Mouse (Mus musculus): ENCODE results near the gene Actl10.

Gene Actl10

DNA sequence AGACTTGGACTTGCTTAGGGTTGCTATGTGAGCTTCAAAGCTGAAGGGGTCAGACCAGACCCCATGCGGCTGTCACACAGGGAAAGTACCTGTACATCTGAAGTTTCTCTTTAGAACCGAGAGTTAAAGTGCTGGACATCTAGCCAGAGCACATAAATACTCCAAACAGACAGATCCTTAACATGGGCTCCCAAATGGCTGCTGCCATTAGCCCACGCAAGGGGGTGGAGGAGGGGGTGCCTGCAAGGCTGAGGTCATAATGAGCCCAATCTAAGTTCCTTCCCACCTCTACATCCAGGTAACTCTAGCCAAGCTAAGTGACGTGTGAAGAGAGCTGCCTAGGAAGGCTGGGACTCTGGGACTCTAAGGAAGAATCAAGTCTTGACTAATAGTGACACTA is at the start of gene Actl10:
Gene Actl10, plus strand, starts transcription at position 301 of the 400 bp plus-strand sequence.
- DNase-seq (ENCODE audit: low spot score in 2 of 2): no peak

DNA sequence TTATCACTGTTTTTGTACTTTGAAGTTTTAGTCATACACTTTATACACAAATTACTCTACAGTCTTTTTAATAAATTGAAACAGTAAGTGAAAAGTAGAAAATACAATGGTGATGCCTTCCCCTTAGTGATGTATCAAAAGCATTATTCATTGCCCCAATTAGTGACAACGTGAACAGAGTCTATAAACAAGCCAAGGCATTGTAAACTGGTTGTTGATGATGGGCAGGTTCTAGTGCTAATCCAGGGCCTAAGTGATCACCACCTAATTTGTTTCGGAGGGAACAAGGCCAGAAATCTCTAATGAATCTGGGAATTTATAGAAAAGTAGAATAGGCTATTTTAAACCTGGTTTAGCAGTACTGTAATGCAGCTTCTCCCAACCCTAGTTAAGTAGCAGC is 44.5 kb upstream of the Actl10 start:
- no peak for DNase-seq (ENCODE audit: low spot score in 2 of 2)

DNA sequence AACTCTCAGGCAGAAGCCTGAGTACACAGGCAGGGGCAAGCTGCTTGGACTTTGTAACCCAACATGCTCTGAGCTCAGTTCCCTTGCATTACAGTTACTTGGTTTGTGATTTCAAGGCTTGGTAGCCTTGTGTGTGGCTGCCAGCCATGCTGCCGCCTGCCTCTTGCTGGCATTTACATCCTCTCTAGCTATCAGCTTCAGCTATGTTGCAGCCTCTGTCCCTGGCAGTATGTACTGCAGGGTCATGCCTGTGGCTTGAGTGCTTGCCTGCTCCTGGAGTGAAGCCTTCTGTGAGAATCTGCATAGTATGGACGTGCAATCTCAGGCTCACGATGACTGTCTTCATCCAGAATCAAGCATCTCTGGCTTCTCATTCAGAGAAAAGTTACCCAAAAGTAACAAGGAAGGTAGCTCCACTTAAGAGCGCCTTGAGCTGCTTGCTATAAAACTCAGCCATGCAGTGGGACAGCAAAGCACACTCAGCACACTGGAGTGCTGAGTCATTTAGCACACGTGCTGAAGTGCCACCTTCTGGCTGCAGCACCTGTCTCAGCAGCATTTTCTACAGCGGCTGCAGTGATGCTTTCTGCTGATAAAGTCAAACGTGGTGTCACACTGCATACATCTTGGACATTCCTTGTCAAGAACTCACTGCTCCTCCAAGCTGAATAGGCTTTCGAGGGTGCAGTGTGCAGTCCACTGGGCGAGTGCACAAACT is 43.9 kb upstream of the Actl10 start:
- DNase-seq (ENCODE audit: low spot score in 2 of 2): no peak

DNA sequence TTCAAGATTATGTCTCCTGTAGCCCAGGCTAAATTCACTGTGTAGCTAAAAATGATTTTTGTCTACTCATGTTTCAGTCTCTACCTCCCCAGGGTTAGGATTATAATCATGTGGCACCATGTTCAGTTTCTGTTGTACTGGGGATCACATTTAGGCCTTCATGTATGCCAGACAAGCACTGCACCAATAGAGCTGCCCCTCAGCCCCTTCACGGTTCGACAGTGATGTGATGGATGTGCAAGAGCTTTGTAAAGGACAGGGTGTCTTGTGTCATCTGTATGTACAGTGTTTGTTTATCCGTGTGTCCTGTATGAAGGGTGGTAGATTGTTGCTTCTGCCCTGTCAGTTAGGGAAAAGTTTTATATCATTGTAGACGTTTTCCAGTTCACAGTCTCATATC is 43.1 kb upstream of the Actl10 start:
- no peak for DNase-seq (ENCODE audit: low spot score in 2 of 2)

DNA sequence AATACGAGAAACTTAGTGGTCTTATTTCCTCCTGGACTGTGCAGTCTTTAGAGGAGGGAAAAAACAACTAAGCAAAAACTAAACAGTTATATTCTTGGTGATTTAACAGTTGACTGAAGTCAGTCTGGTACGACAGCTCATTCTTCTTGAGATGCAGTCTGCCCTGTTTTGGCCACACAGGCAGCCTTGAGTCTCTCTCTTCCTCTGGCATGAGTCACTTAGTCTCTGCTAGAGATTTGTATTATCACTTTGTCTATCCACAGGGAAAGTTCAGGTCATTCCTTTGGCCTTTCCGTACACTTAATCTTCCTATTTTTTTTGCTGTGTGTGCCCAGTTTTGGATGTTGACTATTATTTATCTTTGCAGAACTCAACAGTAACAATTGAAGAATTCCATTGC is 41.4 kb upstream of the Actl10 start:
- DNase-seq (ENCODE audit: low spot score in 2 of 2): no peak

DNA sequence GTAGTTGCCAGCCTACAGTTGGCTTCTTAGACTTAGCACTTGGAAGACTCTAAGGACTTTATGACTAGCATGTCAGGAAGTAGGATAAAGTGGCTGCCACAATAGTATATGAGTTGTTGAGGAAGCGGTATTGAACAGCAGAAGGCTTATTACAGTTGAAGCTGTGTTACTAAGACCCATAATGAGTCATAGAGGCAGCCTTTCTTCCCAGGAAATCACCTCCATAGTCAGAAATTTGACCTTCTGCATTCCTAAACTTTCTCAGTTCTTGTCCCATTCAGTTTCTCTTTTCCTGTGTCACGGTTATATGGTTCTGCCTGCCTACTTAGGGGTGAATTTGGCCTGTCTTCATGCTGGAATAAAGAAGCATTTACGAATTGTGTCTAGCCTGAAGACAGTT is 34.6 kb upstream of the Actl10 start:
- no peak for DNase-seq (ENCODE audit: low spot score in 2 of 2)

DNA sequence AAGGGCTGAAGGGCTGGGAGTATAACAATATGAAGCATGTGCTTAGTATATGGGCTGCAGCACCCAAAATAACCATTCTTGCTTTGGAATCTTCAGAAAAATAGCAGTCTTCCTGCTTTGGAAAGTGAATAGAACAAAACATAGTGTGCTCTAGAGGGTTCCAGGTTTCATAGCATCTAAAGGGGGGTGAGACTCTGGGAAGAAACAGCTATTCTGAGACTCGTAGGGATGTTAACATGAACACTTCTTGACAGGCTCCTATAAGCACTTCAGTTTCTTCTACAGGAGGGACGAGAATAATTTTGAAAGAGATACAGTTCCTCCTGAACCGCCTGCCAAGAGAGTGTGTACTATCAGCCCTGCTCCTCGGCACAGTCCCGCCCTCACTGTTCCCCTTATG is 34.2 kb upstream of the Actl10 start:
- DNase-seq (ENCODE audit: low spot score in 2 of 2): no peak

DNA sequence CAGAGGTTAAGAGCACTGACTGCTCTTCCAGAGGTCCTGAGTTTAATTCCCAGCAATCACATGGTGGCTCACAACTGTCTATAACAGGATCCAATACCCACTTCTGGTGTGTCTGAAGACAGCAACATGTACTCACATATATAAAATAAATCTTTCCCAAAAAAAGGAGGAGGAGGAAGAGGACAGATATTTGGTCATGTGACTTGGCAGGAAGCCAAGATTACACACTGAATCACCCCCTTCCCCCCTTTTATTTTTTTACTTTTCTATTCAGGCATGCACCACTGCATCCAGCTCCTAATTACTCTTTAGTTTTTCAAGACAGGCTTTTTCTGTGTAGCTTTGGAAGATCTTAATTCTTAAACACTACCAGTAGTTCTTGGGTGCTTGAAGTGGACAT is 30.1 kb upstream of the Actl10 start:
- no peak for DNase-seq (ENCODE audit: low spot score in 2 of 2)

DNA sequence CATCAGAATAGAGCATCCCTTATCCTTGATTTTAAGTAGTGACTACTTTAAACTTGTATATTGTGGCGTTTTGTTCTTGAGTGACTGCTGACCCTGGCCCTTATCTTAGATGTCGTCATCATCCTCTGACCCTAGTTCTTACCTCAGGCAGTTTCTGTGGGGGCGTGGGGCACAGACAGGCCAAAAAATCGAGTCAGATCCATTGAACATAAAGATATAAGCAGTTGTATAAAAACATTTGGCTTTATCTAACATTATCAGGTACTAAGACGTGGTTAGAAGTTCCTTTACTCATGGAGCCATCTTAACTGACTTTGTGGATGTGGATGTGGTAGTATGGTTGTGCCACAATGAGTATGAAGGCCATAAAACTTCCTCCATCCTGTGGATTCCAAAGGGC is 29.2 kb upstream of the Actl10 start:
- no peak for DNase-seq (ENCODE audit: low spot score in 2 of 2)

DNA sequence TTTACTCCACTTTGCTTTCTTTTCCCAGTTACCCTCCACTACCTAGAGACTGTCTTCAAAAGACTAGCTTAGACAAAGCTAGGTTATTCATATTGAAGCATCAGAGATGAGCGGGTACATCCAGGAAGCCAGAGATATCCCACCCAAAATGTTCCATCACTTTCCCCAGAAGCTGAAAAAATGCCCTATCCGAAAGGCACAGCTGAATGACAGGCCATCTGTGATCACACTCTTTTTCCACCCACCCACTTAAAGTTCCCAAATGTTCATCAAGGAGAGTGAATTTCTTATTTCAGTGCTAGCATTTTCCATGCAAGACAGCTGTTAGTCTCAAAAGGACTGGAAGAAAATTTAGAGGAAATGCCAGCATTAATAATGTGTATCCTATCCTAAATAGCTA is 26.3 kb upstream of the Actl10 start:
- no peak for DNase-seq (ENCODE audit: low spot score in 2 of 2)

DNA sequence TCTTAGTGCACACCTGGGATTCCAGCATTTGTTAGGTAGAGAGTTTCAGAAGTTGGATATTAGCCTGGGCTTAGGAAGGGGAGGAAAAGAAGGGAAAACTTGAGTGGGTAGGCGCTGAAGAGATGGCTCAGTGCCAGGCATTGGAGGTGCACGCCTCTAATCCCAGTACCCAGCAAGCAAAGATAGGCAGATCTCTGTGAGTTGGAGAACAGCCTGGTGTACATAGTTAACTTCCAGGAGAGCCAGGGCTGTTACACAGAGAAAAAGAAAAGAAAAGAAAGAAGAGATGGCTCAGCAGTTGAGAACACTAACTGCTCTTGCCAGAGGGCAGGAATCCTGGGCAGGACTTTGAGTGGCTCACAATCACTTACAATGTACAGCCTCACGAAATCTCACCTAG is 25.0 kb upstream of the Actl10 start:
- DNase-seq (ENCODE audit: low spot score in 2 of 2): no peak

DNA sequence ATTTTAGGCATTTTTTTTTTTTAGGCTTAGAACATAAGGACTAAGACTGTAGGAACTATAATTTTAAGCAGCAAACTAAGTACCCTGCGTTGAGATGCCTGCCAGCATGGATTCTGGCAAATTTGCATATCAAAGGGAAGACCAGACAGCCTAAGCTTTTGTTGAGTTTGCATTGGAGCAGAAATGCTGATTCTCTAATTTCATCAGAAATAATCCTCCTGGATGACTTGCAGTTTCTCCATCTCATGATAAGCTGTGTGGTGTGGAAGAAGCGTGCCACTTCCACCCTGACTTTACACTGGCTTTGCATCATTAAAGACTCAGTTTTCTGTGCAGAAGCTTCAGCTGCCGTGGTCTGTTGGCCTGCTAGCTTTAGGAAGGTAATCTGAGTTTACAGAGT is 18.7 kb upstream of the Actl10 start:
- DNase-seq (ENCODE audit: low spot score in 2 of 2): no peak

DNA sequence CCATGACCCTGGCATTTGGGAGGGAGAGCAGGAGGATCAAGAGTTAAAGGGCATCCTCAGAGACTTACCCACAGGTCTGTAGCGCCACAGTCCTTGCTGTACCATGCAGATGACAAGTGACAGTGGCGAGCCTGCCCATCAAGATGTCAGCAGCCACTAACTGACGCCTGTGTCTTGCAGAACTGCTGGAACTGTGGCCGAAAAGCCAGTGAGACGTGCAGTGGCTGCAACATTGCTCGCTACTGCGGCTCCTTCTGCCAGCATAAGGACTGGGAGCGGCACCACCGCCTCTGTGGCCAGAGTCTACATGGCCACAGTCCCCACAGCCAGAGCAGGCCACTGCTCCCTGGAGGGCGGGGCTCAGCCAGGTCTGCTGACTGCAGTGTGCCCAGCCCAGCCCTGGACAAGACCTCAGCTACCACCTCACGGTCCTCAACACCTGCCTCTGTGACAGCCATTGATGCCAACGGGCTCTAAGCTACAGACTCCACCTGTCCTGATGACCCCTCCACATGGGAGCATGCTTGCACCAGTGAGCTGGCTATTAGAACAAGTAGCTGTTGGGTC is 16.8 kb upstream of the Actl10 start:
- DNase-seq (ENCODE audit: low spot score in 2 of 2): no peak

DNA sequence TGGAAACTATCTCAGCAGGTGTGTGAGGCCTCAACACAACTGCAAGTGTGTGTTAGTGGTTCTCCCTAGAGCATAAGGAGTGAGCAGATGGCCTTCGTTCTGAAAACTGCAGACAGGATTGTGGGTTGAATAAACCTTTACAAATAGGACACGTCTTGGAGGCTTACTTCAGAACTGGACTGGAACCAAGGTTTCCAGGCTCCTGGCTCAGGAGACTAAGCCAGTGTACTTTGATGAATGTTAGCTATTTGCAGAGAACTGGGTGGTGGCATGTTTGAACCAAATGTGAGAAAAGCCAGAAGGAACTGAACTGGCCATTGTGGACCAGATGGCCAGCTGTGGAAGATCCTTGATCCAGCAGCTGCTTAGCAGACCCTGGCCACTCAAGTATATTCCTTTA is 13.3 kb upstream of the Actl10 start:
- DNase-seq (ENCODE audit: low spot score in 2 of 2): no peak

DNA sequence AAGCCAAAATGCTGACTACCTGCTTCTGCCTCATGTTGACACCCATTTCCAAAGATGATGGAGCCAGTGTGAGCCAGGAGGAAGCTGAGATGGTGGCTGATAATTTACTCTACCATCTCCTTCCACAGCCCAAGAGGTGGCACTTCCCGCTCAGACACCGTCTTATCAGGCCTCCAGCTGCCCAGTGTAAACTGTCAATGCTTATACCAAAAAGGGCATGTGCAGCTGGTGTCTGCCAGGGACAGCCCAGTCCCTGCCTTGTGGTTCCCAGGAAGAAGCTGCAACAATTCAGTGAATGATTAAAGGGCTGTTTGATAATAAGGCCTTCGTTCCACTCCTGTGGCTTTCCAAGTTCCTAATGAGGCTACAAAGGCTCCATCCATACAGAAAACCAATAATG is 12.9 kb upstream of the Actl10 start:
- DNase-seq (ENCODE audit: low spot score in 2 of 2): no peak

DNA sequence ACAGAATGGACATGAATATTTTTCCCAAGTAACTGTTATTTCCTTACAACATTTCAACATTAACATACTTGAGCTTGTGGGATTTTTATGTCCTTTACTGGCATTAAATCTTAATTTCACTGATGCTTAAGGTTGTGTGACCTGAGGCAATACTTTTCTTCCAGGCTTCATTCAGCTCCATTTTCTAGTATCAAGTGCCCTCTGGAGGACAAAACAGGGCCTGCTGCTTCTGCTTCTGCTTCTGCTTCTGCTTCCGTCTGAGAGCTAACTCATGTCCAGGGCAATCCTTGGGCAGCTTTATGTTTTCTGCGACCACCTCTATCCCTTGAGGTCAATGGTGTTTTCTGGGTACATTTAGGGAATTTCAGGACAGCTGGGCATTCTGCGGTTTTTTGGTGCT is 11.9 kb upstream of the Actl10 start:
- DNase-seq (ENCODE audit: low spot score in 2 of 2): no peak

DNA sequence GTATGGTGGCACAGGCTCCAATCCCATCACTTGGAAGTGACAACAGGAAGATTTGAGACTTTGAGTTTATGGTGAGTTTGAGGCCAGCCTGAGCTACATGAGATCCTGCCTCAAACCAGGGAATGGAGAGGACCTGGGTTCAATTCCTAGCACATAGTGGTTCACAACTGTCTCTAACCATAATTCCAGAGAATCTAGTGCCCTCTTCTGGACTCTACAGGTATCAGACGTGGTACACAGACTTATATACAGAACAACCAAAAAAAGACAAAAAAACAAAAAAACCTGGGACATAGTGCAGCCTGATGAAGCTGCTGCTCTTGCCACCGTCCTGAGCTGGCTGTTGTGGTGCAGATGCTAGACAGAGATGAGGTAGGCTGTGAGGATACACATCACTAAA is 9.9 kb upstream of the Actl10 start:
- DNase-seq (ENCODE audit: low spot score in 2 of 2): no peak

DNA sequence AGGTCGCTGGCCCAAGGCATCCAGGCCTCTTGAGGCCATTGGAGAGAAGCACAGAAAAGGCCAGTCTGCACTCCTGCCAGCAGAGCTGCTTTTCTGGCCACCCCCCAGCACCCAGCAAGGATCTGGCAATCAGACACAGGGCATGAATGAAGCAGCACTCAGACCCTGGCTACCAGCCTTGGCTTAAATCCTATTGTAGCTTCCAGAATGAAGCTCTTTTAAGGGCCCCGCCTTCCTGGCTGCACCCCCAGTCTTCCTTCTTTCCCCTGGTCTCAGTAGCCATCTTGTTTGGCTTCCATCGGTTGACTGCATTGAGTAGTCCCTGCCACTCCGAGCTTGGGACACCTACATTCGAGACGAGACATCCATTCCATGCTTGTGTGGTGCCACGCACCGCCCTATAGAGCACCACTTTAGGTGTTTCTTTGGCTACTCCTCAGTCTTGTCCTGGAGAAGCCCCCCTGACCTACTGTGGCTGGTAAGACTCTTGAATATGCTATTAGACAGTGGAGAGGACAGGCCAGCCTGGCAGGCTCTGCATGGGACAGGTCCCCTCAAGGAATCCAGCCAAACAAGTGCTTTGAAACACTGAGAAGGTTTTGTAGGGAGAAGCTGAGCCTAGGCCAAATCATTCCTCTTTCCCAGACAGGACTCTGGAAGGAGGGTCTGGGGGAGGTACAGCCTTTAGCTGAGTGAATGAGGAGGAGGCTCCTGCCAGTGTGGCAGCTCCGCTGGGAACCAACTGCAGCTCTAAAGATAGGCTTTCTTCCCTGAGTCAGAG is 7.8 kb upstream of the Actl10 start:
- DNase-seq (ENCODE audit: low spot score in 2 of 2): peak in 1 of 2 experiments; percentile 74

DNA sequence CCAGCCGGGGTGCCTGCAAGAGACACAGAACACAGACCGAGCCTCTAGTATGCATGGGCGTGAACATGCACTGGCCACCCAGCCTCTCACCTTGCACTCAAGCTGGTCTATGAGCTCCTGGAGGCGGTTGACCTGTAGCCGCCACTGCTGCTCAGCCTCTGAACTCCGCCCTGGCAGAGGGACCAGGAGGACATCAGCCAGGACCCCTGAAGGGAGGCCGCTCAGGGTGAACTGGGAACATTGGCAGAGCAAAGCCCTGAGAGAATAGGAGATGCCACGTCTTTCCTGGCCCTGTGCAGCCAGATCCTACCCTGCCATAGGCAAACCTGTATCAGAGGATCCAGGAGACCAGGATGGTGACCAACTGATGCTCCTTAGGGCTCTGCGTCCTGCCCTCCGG is 4.9 kb upstream of the Actl10 start, which contains the start of gene 1700003F12Rik:
Gene 1700003F12Rik, plus strand, starts transcription at position 375 of the 400 bp plus-strand sequence.
- no peak for DNase-seq (ENCODE audit: low spot score in 2 of 2)

DNA sequence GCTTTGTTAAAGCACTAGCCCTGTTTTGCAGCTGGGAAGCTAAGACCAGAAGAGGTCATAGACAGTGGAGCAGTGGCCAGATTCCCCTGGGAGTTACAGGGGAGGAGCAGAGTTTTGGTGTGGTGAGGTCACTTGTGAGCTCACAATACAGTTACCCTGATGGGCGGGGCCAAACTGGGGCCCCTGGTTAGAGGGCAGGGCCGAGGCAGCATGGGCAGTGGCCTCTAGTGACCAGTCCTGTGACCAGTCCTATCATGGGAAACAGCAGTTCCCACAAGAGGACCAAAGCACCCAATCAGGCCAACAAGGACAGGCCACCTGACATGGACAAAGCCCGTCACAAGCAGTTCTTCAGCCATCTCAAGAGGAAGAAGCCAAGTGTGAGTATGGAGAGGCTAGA is 2.9 kb upstream of the Actl10 start:
- DNase-seq (ENCODE audit: low spot score in 2 of 2): no peak

DNA sequence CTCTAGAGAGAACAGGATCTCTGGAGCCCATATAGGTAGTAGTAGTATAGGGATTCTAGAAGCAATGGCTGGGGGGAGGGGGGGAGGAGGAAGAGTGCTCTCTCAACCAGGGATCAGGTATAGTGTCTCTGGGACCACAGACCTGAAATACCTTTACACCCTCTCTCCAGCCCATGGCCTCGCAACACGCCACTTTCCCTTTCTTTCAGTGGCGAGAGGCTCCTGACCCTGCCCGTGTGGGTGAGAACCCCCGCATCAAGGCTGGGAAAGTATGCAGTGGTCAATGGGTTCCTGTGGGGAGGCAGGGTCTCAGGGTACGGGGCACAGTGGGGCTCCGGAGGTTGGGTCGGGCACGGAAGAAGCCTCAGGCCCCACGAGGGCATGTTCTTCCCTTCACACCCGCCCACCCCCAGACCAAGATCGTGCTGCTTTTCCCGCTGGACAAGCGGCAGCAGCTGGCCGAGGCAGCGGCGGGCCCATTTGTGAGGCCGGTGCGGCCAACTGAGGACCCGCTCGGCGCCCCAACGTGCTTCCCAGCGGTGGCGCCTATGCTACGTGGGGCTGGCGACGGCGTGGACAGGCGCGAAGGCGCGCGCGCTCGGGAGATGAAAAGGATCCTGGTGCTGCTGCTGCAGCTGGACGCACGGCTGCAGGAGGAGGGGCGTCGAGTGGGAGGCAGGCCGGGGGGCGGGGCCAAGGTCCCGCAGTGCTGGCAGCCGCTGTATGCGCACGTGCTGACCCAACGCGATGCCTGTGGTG is 2.3 kb upstream of the Actl10 start:
- DNase-seq (ENCODE audit: low spot score in 2 of 2): peak; percentile 51 to 61

DNA sequence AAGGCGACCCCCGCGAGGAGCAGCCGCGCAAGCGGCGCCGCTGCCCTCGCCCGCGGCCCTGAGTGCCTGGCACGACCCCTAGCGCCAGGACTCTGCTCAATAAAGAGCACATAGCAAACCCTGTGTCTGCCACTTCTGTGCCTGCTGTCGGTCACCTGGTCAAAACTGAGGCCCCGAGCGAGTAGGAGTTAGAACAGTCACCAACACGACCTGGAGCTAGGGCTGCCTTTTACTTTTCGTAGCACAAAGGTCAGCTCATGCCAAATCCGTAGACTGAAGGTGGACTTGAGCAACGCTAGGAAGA is 1.7 kb upstream of the Actl10 start:
- DNase-seq (ENCODE audit: low spot score in 2 of 2): no peak

DNA sequence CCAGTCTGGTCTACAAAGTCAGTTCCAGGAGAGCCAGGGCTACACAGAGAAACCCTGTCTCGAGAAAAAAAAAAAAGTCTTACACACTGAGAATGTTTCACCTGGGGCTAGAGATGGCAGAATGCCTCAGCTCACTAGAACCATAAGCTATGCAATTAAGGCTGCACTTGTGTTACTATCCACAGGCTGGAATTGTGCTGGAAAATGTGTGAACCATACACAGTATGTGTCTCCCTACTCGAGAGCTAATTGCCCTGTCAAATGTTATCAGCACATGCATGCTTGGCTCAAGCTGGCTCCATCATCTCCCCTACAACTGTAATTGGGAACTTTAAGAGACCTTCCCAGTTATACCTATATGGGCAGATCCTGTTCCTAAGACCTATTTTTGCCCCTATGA is 639 bp upstream of the Actl10 start:
- no peak for DNase-seq (ENCODE audit: low spot score in 2 of 2)

Measured in frontal cortex, postnatal 14 days (tissue).